Mouse (Mus musculus) liver, embryonic 14.5 days (tissue): Measurements from ENCODE around the gene Cfap45.

Experiments used
- CTCF ChIP-seq: IDR thresholded peaks from 2 replicates; pipeline ENCODE4 v1.5.1; 2016; ENCODE audit warnings: antibody characterized with exemption, low read depth, control low read depth
- EP300 ChIP-seq: IDR thresholded peaks from 2 replicates; pipeline ENCODE4 v1.6.1; 2016; ENCODE audit warnings: antibody characterized with exemption, low read depth

- TF ChIP-seq CTCF (no peak), EP300 (no peak)
These were observed 73.4 kb downstream of the Cfap45 start for GRCm38 (mm10) chr1:172593956-172594355.
